Mouse (Mus musculus) small intestine, adult 10 weeks (tissue): Measurements from ENCODE around the gene Usp9x. TPM values are rescaled to one million over a fixed set of nuclear protein-coding genes. Genes with fewer than 3 reads are reported as not detected.

Source experiments
- polyA plus RNA-seq: library from polyadenylated mRNA; stranded (reverse); fragments of 350-450 nt; fragmentation: Illumina TruSeq; extraction: RNeasy Lipid Tissue Mini Kit (QIAGEN cat#74804); gene quantifications from one replicate; pipeline ENCODE4 v1.2.3, GENCODE M21; 2014; ENCODE audit warnings: low replicate concordance

Gene Usp9x
- 161 TPM for polyA plus RNA-seq

GRCm38 (mm10) chrX:13071241-13071775 is at the start of gene Usp9x:
Gene Usp9x (plus strand): TSS chrX:13071498.

Other genes starting within 250 kb of the Usp9x start
- 795 TPM for gene Ddx3x, start 209.5 kb downstream of the Usp9x start, polyA plus RNA-seq